Mouse (Mus musculus) mouse embryonic stem cell (cell line): ENCODE measurements around the gene Spa17.

Experiments used
- in situ Hi-C, 2 experiments: fragments of 300-500 bp; cut with MboI; formaldehyde crosslinking; loops; 1 replicate in 1 of 2; 3 replicates in 1 of 2; pipeline ENCODE4 v1.14.3; 2019 to 2020; ENCODE audit warnings: low sequenced_read_pairs in 2 of 2, low pct_unique_long_range_greater_than_20kb in 1 of 2, mixed read lengths in 1 of 2; ENCODE audit not compliant: unreplicated experiment in 1 of 2

Gene Spa17

GRCm38 (mm10) chr9:37613182-37613910 lies at the start of gene Spa17:
Spa17 (minus strand) TSS chr9:37613722.
- in situ Hi-C loops = no loop called here

- in situ Hi-C loops = no loop called here
Observed at GRCm38 (mm10) chr9:37663210-37663609, 49.7 kb upstream of the Spa17 start.

DNA sequence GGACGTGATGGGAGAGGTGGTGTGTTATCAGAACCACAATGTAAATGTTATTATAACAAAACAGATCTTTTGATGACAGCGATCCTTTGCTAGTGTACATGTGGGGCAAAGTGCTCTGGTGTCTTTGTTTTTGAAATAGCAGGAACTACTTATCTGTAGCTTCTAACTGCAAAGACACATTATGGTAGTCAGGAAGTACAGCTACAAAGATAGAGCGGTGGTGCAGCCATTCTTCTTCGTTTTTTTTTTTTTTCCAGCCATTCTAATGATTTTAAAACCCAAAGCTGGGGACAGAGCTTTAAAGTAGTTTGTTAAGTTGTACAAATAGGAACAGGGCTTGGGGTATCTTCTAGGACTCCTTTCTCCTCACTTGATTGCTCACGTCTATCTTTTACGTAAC lies 45.9 kb upstream of the Spa17 start:
- in situ Hi-C loops = no loop called here

- in situ Hi-C loops = no loop called here
Observed at GRCm38 (mm10) chr9:37656931-37657481, 43.5 kb upstream of the Spa17 start, which contains the start of gene Tbrg1. Tbrg1 (minus strand) TSS chr9:37657312.

GRCm38 (mm10) chr9:37656439-37656881 lies 42.9 kb upstream of the Spa17 start:
- in situ Hi-C loops = no loop called here

DNA sequence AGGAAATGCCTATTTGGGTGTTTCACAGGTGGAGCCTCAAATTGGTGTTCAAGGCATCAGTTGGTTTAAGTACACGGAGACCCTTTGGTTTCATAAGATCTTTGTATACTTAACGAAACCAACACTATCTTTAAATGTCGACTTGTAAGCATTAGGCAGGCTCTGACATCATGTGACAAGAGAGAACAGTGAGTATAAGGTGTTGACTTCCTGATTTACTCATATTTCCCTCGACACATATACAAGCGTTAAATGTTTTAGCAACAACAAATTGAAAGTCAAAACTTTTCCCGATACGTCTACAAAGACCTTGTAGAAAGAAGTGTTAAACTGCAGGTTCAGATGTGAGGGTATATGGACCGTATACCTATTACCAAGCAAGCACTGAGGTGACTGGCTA lies 42.4 kb upstream of the Spa17 start:
- in situ Hi-C loops = no loop called here

GRCm38 (mm10) chr9:37653836-37654235 lies 40.3 kb upstream of the Spa17 start:
- in situ Hi-C loops = no loop called here

GRCm38 (mm10) chr9:37650639-37651038 lies 37.1 kb upstream of the Spa17 start:
- in situ Hi-C loops = no loop called here

DNA sequence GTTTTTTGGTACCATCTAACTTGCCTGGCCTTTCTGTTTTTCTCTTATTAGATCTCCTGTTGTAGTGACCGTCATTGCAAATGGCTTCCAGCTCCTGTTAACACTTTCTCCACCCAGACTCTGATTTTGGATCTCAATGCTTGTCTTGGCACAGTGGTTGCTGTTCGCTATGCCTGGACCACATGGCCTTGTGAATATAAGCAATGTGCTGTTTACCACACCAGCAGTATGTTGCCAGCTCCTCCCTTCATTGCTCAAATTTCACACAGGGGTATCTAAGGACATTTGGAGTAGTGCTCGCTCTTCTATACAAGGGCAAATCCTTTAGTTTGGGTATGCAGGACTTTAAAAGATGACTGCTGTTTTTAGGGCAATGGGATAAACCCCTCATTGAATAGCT lies 32.7 kb upstream of the Spa17 start:
- in situ Hi-C loops = no loop called here

DNA sequence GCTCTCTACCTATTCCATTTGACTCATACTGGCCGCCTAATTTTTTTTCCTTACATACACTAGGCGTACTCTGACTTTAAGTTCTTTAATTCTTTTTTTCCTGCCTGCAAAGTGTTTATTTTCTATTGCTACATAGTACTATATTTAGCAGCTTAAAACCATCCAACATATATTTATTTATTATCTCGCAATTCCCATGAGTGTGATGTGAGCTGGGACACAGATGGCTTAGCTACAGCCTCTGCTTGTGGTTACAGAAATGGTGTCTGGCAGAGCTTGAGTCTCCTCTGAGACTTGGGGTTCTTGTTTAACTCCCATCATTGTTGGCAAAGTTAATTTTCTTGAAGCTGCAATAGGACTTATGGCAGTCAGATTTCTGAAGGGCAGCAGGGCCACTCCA lies 25.2 kb upstream of the Spa17 start:
- in situ Hi-C loops = no loop called here

DNA sequence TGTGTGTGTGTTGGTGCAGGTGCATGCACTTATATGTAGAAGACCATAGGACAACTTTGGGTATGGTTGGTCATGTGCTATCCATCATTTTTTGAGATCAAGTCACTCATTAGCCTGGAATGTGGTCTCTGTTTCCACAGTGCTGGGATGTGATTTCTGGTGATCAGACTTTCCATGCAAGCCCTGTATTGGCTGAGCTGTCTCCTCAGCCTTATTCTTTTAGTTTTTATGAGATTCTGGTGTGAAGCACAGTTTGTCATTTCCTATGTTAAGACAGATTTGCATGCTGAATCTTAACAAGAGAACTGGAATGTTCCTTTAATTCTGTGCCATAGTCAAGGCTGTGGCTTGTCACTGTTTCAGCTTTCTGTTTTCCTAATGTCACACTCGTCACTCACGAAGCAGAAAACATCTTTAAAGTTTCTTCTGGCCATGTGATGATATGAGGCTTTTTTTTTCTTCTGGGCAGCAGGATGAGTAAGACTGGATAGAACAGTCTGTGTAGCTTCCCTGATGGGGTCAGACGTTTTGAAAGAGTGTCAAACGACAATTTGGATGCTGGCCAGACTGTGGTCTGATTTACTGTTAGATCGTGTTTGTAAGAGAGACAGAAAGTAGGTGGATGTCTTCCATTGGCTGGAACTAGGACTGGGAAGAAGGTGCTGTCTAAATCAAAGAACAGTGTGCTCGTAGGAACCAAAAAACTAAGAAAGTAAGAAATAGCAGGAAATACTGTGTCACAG lies 23.4 kb upstream of the Spa17 start:
- in situ Hi-C loops = no loop called here

DNA sequence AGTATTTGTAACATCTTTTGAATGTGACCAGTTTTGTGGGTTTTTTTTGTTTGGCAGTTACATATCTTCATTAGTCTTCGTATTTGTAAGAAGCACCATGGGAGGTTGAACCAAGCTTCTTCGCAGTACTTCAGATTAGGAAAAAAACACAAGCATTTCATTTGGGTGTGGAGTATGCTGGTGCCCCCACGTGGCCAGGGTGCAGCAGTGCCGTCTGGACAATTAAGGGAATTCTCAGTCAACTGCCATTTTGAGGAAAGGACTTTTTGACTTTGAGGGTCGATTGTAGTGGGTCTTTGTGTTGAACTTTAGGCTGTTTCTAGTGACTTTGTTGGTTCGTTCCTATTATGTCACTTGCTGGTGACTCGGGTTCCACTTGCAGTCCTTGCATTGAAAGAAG lies 22.8 kb upstream of the Spa17 start:
- in situ Hi-C loops = no loop called here

DNA sequence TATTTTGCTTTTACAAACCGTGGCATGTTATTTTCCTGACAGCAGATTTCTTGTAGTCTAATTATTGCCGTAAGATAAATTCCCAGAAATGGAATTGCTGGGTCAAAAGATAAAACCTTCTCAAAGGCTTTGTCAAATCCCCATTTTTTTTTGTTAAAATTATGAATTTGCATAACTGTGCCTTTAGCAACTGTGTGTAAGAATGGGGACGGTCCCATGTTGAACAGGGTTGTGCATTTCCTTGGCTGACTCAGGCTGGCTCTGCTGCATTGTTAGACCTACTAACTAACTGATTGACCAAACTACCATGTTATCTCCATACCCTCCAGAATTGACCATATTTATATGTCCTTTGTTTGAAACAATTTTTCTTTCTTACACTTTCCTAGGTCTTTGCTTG lies 20.7 kb upstream of the Spa17 start:
- in situ Hi-C loops = no loop called here

DNA sequence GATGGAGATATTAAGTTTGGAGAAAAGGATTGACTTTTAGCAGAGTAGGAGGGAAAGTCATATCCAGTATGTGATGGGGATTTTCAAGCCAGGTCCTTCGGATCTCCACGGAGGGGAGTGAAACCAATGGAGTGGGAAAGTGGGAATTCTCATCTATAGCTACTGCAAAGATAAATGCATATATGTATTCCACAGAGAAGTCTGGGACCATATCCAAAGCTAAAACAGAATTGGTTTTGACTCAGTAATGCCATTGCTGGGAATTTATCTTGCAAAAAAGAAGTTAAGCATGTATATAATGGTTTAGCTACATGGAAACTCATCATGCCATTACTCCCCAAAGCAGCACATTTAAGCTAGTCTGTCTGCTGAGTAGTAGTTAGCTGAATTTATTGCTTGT lies 18.8 kb upstream of the Spa17 start:
- in situ Hi-C loops = no loop called here

DNA sequence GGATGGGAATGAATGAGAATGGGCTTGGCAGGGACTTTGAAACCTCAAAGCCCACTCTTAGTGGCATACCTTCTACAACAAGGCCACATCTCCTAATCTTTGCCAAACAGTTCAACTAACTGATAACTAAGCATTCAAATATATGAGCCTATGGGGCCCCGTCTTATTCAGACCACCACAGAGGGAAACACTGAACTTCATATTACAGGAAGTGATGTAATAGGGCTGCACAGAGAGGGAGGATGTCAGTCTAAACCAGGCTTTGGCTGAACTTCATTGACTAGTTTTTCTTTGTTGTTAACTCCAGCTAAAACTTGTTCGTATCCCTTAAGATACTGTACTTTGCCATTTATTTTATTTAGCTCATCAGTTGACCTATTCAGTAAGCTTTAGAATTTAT lies 16.4 kb upstream of the Spa17 start:
- in situ Hi-C loops = loop anchor here in 1 of 2 experiments (10.0 kb wide), 1 partner anchor 205 kb away; no protein-coding TSS in a partner anchor

DNA sequence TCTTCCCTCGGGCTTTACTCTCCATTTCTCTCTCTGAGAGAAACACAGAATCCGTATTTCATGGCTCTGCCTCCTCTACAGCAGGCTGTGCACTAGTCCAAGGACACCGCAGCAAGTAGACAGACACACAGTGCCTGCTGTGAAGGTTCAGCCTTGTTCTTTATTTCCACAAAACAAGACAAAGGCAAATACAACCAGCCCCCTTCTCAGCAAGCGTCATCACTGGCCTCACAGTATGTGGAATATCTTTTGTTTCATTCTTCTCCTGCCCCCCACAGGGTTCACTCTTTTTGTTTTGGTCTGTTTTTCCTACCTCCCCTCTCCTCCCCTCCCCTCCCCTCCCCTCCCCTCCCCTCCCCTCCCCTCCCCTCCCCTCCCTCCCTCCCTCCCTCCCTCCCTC lies 15.1 kb upstream of the Spa17 start:
- in situ Hi-C loops = loop anchor here in 1 of 2 experiments (10.0 kb wide), 1 partner anchor 204 kb away; no protein-coding TSS in a partner anchor

DNA sequence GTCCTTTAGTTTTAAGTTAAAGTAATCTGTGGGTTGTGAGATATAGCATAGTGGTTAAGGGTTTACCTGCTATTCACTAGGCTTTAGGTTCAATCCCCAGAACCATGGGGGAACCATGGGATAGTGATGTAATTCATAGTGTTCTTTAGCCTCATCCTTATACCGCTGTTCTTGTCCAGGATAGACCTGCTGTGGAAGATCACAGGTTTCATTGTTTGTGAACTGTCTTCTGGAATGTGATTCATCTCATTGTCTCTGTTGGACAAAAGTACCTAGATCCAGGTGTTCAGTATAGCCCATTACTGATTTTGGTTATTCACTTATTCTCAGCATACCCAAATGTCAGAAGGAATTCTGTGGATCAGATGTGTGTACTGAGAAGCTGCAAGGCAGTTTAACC lies 13.7 kb upstream of the Spa17 start:
- in situ Hi-C loops = loop anchor here in 1 of 2 experiments (10.0 kb wide), 1 partner anchor 202 kb away; no protein-coding TSS in a partner anchor

- in situ Hi-C loops = loop anchor here in 1 of 2 experiments (10.0 kb wide), 1 partner anchor 201 kb away; no protein-coding TSS in a partner anchor
Observed at GRCm38 (mm10) chr9:37626103-37626567, 12.6 kb upstream of the Spa17 start.

DNA sequence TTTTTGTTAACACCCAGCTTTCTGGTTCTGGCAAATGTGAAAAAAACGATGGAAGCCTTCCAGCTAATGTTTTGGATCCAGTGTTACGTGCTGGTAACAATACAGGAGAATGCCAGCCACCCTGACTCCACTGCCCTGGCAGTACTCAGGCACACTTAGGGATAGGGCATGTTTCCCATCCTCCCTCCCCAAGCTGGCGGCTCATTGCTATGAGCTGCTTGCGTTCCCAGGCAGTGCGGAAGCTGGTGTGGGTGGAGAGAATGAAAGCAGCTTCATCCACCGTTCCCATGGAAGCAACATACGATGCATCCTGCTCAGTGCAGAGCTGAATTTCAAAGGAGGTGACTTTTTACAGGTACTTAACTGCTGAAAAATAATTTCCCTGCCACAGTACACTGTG lies 12.1 kb upstream of the Spa17 start:
- in situ Hi-C loops = loop anchor here in 1 of 2 experiments (10.0 kb wide), 1 partner anchor 201 kb away; no protein-coding TSS in a partner anchor
